Mouse (Mus musculus): ENCODE data around the gene Tek. TPM values are rescaled to one million over a fixed set of nuclear protein-coding genes. Genes with fewer than 3 reads are reported as not detected.

Tek gene
- polyA plus RNA-seq, 1 experiment from 2014 or later: 10.1 TPM

DNA sequence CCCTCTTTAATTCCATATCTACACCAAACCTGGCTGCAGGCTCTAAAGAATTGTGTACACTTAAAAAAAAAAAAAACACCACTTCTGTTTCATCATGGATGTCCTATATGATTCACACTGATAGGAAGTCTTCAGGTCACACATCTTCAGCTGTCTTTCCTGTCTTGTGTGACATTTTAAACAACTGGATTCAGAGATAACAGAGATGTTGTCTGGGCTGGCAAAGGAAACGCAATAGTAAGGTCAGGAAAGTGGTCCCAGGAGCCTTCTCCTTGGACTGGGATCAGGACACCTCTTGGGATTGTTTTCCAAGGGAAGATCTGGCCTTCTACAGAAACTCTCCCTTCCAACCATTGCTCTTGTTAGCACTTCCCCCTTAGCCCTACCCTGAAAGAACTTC lies 2.7 kb downstream of the Tek start:
- Histone ChIP-seq H3K4me1 (peaks cover 4% of the 10 kb centered on the region; the same call in 1 of the 2 replicates), H3K27me3 (no peaks in the 10 kb centered on the region), H3K9me3 (no peaks in the 10 kb centered on the region), H3K27ac (replicated peaks) (no peak overlapping the region), H3K36me3 (no peaks in the 10 kb centered on the region), H3K4me2 (replicated peaks) (no peak overlapping the region), H3K9ac (replicated peaks) (no peak overlapping the region), H3K4me3 (no peak overlapping the region)
- no peak for ATAC-seq (ENCODE audit: low FRiP score, low read depth)
- 87% methylated on average over 1 of the region's 1 CpGs for WGBS

DNA sequence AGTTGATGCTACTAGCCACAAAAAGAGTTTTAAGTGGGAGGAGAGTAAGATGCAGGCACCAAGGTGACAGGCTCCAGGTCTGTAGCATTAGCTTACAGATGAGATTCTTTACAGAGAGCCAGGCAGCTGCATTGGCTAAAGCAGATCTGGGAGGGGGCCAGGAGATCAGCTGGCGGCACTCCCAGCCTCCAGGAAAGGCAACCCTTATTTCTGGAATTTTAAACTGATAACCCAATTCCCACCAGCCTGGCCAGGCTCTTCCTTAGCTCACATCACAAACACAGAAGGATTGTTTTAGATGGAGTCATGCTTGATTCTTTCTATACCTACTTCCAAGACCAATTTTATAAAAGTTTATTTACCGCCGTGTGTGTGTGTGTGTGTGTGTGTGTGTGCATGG lies 6.7 kb downstream of the Tek start:
- Histone ChIP-seq H3K36me3 (no peaks in the 10 kb centered on the region), H3K4me2 (replicated peaks) (no peak overlapping the region), H3K9me3 (no peaks in the 10 kb centered on the region), H3K4me1 (peaks cover 4% of the 10 kb centered on the region; the same call in 1 of the 2 replicates), H3K4me3 (no peak overlapping the region), H3K27ac (replicated peaks) (no peak overlapping the region), H3K9ac (replicated peaks) (no peak overlapping the region), H3K27me3 (no peaks in the 10 kb centered on the region)
- ATAC-seq (ENCODE audit: low FRiP score, low read depth): no peak
- 69% methylated on average over 3 of the region's 3 CpGs for WGBS

- no peak overlapping the region for H3K27ac ChIP-seq (replicated peaks)
- no peaks in the 10 kb centered on the region for H3K36me3 ChIP-seq
- no peaks in the 10 kb centered on the region for H3K27me3 ChIP-seq
- H3K4me2 ChIP-seq (replicated peaks): no peak overlapping the region
- ATAC-seq (ENCODE audit: low FRiP score, low read depth): peak; percentile 59
- H3K4me3 ChIP-seq: no peak overlapping the region
- no peaks in the 10 kb centered on the region for H3K9me3 ChIP-seq
- H3K4me1 ChIP-seq: peaks cover 4% of the 10 kb centered on the region; the same call in 1 of the 2 replicates
- 50% methylated on average over 7 of the region's 7 CpGs for WGBS
- no peak overlapping the region for H3K9ac ChIP-seq (replicated peaks)
These were observed 7.3 kb downstream of the Tek start for GRCm38 (mm10) chr4:94746387-94746811.

GRCm38 (mm10) chr4:94747338-94747737 lies 8.2 kb downstream of the Tek start:
- Histone ChIP-seq H3K4me2 (replicated peaks) (no peak overlapping the region), H3K4me1 (peaks cover 5% of the 10 kb centered on the region; the same call in 1 of the 2 replicates), H3K9ac (replicated peaks) (no peak overlapping the region), H3K9me3 (no peaks in the 10 kb centered on the region), H3K27me3 (no peaks in the 10 kb centered on the region), H3K36me3 (no peaks in the 10 kb centered on the region), H3K27ac (replicated peaks) (no peak overlapping the region), H3K4me3 (no peak overlapping the region)
- 89% methylated on average over 3 of the region's 3 CpGs for WGBS
- no peak for ATAC-seq (ENCODE audit: low FRiP score, low read depth)

DNA sequence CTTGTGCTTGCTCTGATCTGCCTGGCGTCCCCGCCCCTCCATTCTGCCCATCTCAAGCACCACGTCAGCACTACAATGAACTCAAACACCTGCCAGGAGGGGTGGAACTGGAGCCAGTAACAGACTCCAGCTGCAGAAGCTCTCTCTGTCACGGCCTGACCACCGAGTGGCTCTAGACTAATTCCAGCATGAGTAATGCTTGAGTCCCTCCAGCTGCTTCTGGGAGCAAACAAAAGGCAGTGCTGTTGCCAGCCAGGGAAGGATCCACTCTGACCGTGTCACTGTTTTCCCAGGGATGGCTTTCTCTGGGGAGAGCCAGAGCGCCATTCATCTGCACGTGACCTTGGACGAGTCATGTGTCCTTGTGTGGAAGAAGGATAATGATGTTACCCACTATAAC lies 13.4 kb downstream of the Tek start:
- Histone ChIP-seq H3K9ac (replicated peaks) (no peak overlapping the region), H3K36me3 (no peaks in the 10 kb centered on the region), H3K4me1 (0 out of 2 replicates have a peak, but pooled peaks cover 2% of the 10 kb centered on the region), H3K27ac (replicated peaks) (no peak overlapping the region), H3K9me3 (no peaks in the 10 kb centered on the region), H3K4me2 (replicated peaks) (no peak overlapping the region), H3K4me3 (no peak overlapping the region), H3K27me3 (no peaks in the 10 kb centered on the region)
- WGBS: 26% methylated on average over 9 of the region's 9 CpGs
- ATAC-seq (ENCODE audit: low FRiP score, low read depth): peak; percentile 91

DNA sequence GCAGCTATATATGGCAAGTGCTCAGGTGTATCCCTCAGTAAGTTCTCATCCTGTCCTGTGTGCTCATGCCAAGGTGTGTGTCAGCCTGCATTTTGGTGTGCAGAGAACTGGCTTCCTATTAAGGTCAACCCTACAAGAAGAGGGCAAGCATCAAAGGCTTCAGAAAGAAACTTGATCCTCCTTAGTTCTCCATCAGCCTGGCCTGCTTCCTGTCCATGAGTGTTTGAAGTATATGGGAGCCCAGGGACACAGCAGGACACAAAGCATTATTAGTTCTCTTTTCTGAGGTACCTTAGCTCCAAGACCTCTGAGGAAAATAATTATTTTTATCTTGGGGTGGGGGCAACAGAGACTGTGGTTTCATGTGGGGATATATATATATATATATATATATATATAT lies 26.1 kb downstream of the Tek start:
- Histone ChIP-seq H3K9me3 (no peaks in the 10 kb centered on the region), H3K9ac (replicated peaks) (no peak overlapping the region), H3K4me1 (no peaks in the 10 kb centered on the region), H3K4me2 (replicated peaks) (no peak overlapping the region), H3K36me3 (no peaks in the 10 kb centered on the region), H3K4me3 (no peak overlapping the region), H3K27ac (replicated peaks) (no peak overlapping the region), H3K27me3 (no peaks in the 10 kb centered on the region)
- no peak for ATAC-seq (ENCODE audit: low FRiP score, low read depth)

GRCm38 (mm10) chr4:94766176-94766575 lies 27.1 kb downstream of the Tek start:
- 80% methylated on average over 7 of the region's 7 CpGs for WGBS
- H3K4me1 ChIP-seq: no peaks in the 10 kb centered on the region
- ATAC-seq (ENCODE audit: low FRiP score, low read depth): no peak

GRCm38 (mm10) chr4:94768624-94769023 lies 29.5 kb downstream of the Tek start:
- no peak overlapping the region for H3K4me2 ChIP-seq (replicated peaks)
- H3K27ac ChIP-seq (replicated peaks): no peak overlapping the region
- WGBS: 86% methylated on average over 3 of the region's 3 CpGs
- ATAC-seq (ENCODE audit: low FRiP score, low read depth): no peak
- H3K9me3 ChIP-seq: no peaks in the 10 kb centered on the region
- no peaks in the 10 kb centered on the region for H3K36me3 ChIP-seq
- no peak overlapping the region for H3K9ac ChIP-seq (replicated peaks)
- H3K27me3 ChIP-seq: no peaks in the 10 kb centered on the region
- H3K4me3 ChIP-seq: no peak overlapping the region
- H3K4me1 ChIP-seq: no peaks in the 10 kb centered on the region

More at GRCm38 (mm10) chr4:94766176-94766575, 27.1 kb downstream of the Tek start:
- Histone ChIP-seq H3K27ac (replicated peaks) (no peak overlapping the region), H3K27me3 (no peaks in the 10 kb centered on the region), H3K4me3 (no peak overlapping the region), H3K36me3 (no peaks in the 10 kb centered on the region), H3K4me2 (replicated peaks) (no peak overlapping the region), H3K9me3 (no peaks in the 10 kb centered on the region), H3K9ac (replicated peaks) (no peak overlapping the region)

DNA sequence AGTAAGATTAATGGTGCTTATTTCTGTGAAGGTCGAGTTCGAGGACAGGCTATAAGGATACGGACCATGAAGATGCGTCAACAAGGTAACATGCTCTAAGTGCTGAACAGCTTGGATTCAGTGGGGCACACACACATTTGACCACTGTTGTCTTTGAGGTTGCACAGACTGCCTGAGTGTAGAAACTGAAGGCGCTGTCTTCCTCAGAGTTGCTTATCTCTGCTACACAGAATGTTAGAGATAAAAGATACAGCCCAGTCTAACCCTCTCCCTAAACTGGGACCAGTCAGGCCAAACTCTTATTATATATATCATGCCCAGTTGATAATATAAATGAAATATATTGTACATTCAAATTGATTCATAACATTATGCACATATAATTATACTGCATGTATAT lies 42.0 kb downstream of the Tek start:
- no peak overlapping the region for H3K27ac ChIP-seq (replicated peaks)
- H3K4me1 ChIP-seq: no peaks in the 10 kb centered on the region
- no peak overlapping the region for H3K9ac ChIP-seq (replicated peaks)
- no peaks in the 10 kb centered on the region for H3K27me3 ChIP-seq
- H3K4me3 ChIP-seq: no peak overlapping the region
- no peaks in the 10 kb centered on the region for H3K9me3 ChIP-seq
- H3K36me3 ChIP-seq: no peaks in the 10 kb centered on the region
- WGBS: 94% methylated on average over 5 of the region's 5 CpGs
- H3K4me2 ChIP-seq (replicated peaks): no peak overlapping the region
- no peak for ATAC-seq (ENCODE audit: low FRiP score, low read depth)

GRCm38 (mm10) chr4:94785921-94786320 lies 46.8 kb downstream of the Tek start:
- ATAC-seq (ENCODE audit: low FRiP score, low read depth): no peak
- WGBS: 90% methylated on average over 2 of the region's 2 CpGs
- H3K4me3 ChIP-seq: no peak overlapping the region
- no peak overlapping the region for H3K9ac ChIP-seq (replicated peaks)
- H3K9me3 ChIP-seq: no peaks in the 10 kb centered on the region
- no peaks in the 10 kb centered on the region for H3K4me1 ChIP-seq
- no peaks in the 10 kb centered on the region for H3K27me3 ChIP-seq
- no peak overlapping the region for H3K4me2 ChIP-seq (replicated peaks)
- no peak overlapping the region for H3K27ac ChIP-seq (replicated peaks)
- no peaks in the 10 kb centered on the region for H3K36me3 ChIP-seq

DNA sequence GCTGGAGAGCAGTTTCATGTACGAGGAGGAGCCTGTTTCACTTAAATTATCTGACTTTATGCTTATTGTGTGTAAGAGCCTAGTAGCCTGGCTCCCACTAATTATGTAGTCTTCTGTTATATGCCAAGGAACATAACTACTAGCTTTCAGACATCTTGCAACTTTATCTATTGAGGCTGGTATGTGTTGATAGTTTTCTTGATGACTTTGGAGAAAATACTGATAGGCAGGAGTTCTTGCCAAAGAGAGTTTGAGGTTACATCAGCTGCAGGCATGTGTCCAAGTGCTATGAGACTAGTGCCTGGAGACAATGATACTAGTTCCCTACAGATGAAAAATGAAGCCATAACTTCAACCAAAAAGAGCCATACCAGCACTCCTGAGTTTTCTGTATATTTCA lies 64.1 kb downstream of the Tek start:
- Histone ChIP-seq H3K27ac (replicated peaks) (no peak overlapping the region), H3K9me3 (no peaks in the 10 kb centered on the region), H3K4me3 (no peak overlapping the region), H3K9ac (replicated peaks) (no peak overlapping the region), H3K4me1 (no peaks in the 10 kb centered on the region), H3K36me3 (no peaks in the 10 kb centered on the region), H3K27me3 (no peaks in the 10 kb centered on the region), H3K4me2 (replicated peaks) (no peak overlapping the region)
- 79% methylated on average over 1 of the region's 1 CpGs for WGBS
- no peak for ATAC-seq (ENCODE audit: low FRiP score, low read depth)

GRCm38 (mm10) chr4:94810616-94811015 lies 71.5 kb downstream of the Tek start:
- Histone ChIP-seq H3K9ac (replicated peaks) (no peak overlapping the region), H3K27me3 (no peaks in the 10 kb centered on the region), H3K4me3 (no peak overlapping the region), H3K4me1 (no peaks in the 10 kb centered on the region), H3K36me3 (no peaks in the 10 kb centered on the region), H3K9me3 (no peaks in the 10 kb centered on the region), H3K4me2 (replicated peaks) (no peak overlapping the region), H3K27ac (replicated peaks) (no peak overlapping the region)
- 79% methylated on average over 1 of the region's 1 CpGs for WGBS
- no peak for ATAC-seq (ENCODE audit: low FRiP score, low read depth)

GRCm38 (mm10) chr4:94826891-94827290 lies 87.8 kb downstream of the Tek start:
- WGBS: 77% methylated on average over 1 of the region's 1 CpGs
- Histone ChIP-seq H3K4me1 (no peaks in the 10 kb centered on the region), H3K9ac (replicated peaks) (no peak overlapping the region)

More at GRCm38 (mm10) chr4:94826891-94827290, 87.8 kb downstream of the Tek start:
- Histone ChIP-seq H3K27ac (replicated peaks) (no peak overlapping the region), H3K36me3 (no peaks in the 10 kb centered on the region), H3K27me3 (no peaks in the 10 kb centered on the region), H3K9me3 (peaks cover 7% of the 10 kb centered on the region; the same call in 1 of the 2 replicates), H3K4me3 (no peak overlapping the region), H3K4me2 (replicated peaks) (no peak overlapping the region)
- ATAC-seq (ENCODE audit: low FRiP score, low read depth): no peak

All from midbrain, embryonic 12.5 days (tissue).